Mouse (Mus musculus) hindbrain, embryonic 13.5 days (tissue): ENCODE measurements at regions not wholly inside any gene's neighbourhood (a gene's known extent, or its start where the extent isn't known, plus 50 kb on each side); places are given as distances from the start of the nearest gene placed in this dataset.

ENCODE experiments used
- ATAC-seq: fragments of 200-750 bp; cut with Nextera tagmentation; 2 replicates; pipeline ENCODE4 v1.8.0; 2017; ENCODE audit warnings: moderate TSS enrichment; ENCODE audit not compliant: low FRiP score
- H3K27ac ChIP-seq: fragments of 300-500 bp; sonication (generic); 2 replicates; pipeline ENCODE4 v1.5.1; 2015; ENCODE audit warnings: inconsistent platforms, mild to moderate bottlenecking, moderate library complexity
- H3K27me3 ChIP-seq: fragments of 300-500 bp; sonication (generic); 2 replicates; pipeline ENCODE4 v1.6.1; 2015; ENCODE audit warnings: mild to moderate bottlenecking, inconsistent platforms
- H3K36me3 ChIP-seq: fragments of 300-500 bp; sonication (generic); 2 replicates; pipeline ENCODE4 v1.6.1; 2015; ENCODE audit warnings: mild to moderate bottlenecking, inconsistent platforms
- H3K4me1 ChIP-seq: fragments of 300-500 bp; sonication (generic); replicated peaks from 2 replicates; pipeline ENCODE4 v1.6.1; 2015; ENCODE audit warnings: inconsistent platforms
- H3K4me2 ChIP-seq: fragments of 300-500 bp; sonication (generic); 2 replicates; pipeline ENCODE4 v1.6.1; 2015; ENCODE audit warnings: inconsistent platforms, mild to moderate bottlenecking, moderate library complexity
- H3K4me3 ChIP-seq: fragments of 300-500 bp; sonication (generic); 2 replicates; pipeline ENCODE4 v1.5.1; 2015; ENCODE audit warnings: mild to moderate bottlenecking, inconsistent platforms
- H3K9ac ChIP-seq: fragments of 300-500 bp; sonication (generic); 2 replicates; pipeline ENCODE4 v1.6.1; 2015; ENCODE audit warnings: mild to moderate bottlenecking, inconsistent platforms
- H3K9me3 ChIP-seq: fragments of 300-500 bp; sonication (generic); 2 replicates; pipeline ENCODE4 v1.6.1; 2016; ENCODE audit warnings: inconsistent platforms
- WGBS: fragments of 180-500 bp; shearing (Covaris S2); methylation state at CpG from one replicate; pipeline ENCODE4 v1.1.7; 2015; 5-methylcytosine and 5-hydroxymethylcytosine counted together

GRCm38 (mm10) chr5:51824731-51825130, 257.2 kb upstream of the Ppargc1a start:
- WGBS: 89% methylated on average over 4 of the region's 4 CpGs
- Histone ChIP-seq H3K27ac (no peak overlapping the region), H3K9me3 (no peaks in the 10 kb centered on the region; the same call in 1 of the 2 replicates), H3K4me2 (no peak overlapping the region), H3K36me3 (no peaks in the 10 kb centered on the region), H3K27me3 (no peaks in the 10 kb centered on the region), H3K4me1 (no peaks in the 10 kb centered on the region), H3K4me3 (no peak overlapping the region), H3K9ac (no peak overlapping the region)
- no peak for ATAC-seq

- WGBS: 42% methylated on average over 2 of the region's 2 CpGs
- H3K36me3 ChIP-seq: no peaks in the 10 kb centered on the region
- ATAC-seq: no peak
- no peak overlapping the region for H3K9ac ChIP-seq
- no peak overlapping the region for H3K4me3 ChIP-seq
- no peak overlapping the region for H3K4me2 ChIP-seq
- no peaks in the 10 kb centered on the region for H3K27me3 ChIP-seq
- H3K4me1 ChIP-seq: no peaks in the 10 kb centered on the region
- H3K9me3 ChIP-seq: no peaks in the 10 kb centered on the region; the same call in 1 of the 2 replicates
- no peak overlapping the region for H3K27ac ChIP-seq
These were observed 256.1 kb upstream of the Ppargc1a start for GRCm38 (mm10) chr5:51823657-51824056.

- Histone ChIP-seq H3K9ac (no peak overlapping the region), H3K4me3 (no peak overlapping the region), H3K9me3 (no peaks in the 10 kb centered on the region), H3K27me3 (no peaks in the 10 kb centered on the region), H3K36me3 (no peaks in the 10 kb centered on the region), H3K27ac (no peak overlapping the region), H3K4me2 (no peak overlapping the region), H3K4me1 (no peaks in the 10 kb centered on the region)
- WGBS: 84% methylated on average over 2 of the region's 2 CpGs
- ATAC-seq: no peak
These were observed 248.7 kb upstream of the Ppargc1a start for GRCm38 (mm10) chr5:51816258-51816657.

- WGBS: 95% methylated on average over 2 of the region's 2 CpGs
- H3K9me3 ChIP-seq: no peaks in the 10 kb centered on the region
- H3K4me1 ChIP-seq: no peaks in the 10 kb centered on the region
- no peak overlapping the region for H3K4me2 ChIP-seq
- no peaks in the 10 kb centered on the region for H3K27me3 ChIP-seq
- no peak overlapping the region for H3K4me3 ChIP-seq
- H3K36me3 ChIP-seq: no peaks in the 10 kb centered on the region
- ATAC-seq: no peak
- H3K9ac ChIP-seq: no peak overlapping the region
- H3K27ac ChIP-seq: no peak overlapping the region
These were observed 244.2 kb upstream of the Ppargc1a start for GRCm38 (mm10) chr5:51811728-51812127.

- Histone ChIP-seq H3K9ac (no peak overlapping the region), H3K4me2 (no peak overlapping the region), H3K9me3 (no peaks in the 10 kb centered on the region), H3K4me1 (no peaks in the 10 kb centered on the region), H3K4me3 (no peak overlapping the region), H3K27ac (no peak overlapping the region), H3K36me3 (no peaks in the 10 kb centered on the region), H3K27me3 (no peaks in the 10 kb centered on the region)
- WGBS: 86% methylated on average over 8 of the region's 8 CpGs
- no peak for ATAC-seq
These were observed 234.0 kb upstream of the Ppargc1a start for GRCm38 (mm10) chr5:51801486-51801885.

GRCm38 (mm10) chr5:51799371-51800035, 232.0 kb upstream of the Ppargc1a start:
- H3K4me1 ChIP-seq: no peaks in the 10 kb centered on the region
- WGBS: 88% methylated on average over 6 of the region's 6 CpGs
- H3K4me3 ChIP-seq: no peak overlapping the region
- no peak overlapping the region for H3K9ac ChIP-seq
- no peaks in the 10 kb centered on the region for H3K9me3 ChIP-seq
- no peak overlapping the region for H3K4me2 ChIP-seq
- no peak overlapping the region for H3K27ac ChIP-seq
- H3K27me3 ChIP-seq: no peaks in the 10 kb centered on the region
- H3K36me3 ChIP-seq: no peaks in the 10 kb centered on the region
- ATAC-seq: no peak

GRCm38 (mm10) chr5:51794097-51794496, 226.6 kb upstream of the Ppargc1a start:
- Histone ChIP-seq H3K27ac (no peak overlapping the region), H3K4me2 (no peak overlapping the region), H3K4me1 (peaks cover 7% of the 10 kb centered on the region), H3K27me3 (no peaks in the 10 kb centered on the region), H3K4me3 (no peak overlapping the region), H3K9ac (no peak overlapping the region), H3K36me3 (no peaks in the 10 kb centered on the region), H3K9me3 (no peaks in the 10 kb centered on the region)
- WGBS: 49% methylated on average over 6 of the region's 6 CpGs
- no peak for ATAC-seq

- WGBS: 55% methylated on average over 2 of the region's 2 CpGs
- Histone ChIP-seq H3K4me3 (no peak overlapping the region), H3K9ac (no peak overlapping the region), H3K4me1 (peaks cover 7% of the 10 kb centered on the region), H3K27me3 (no peaks in the 10 kb centered on the region), H3K27ac (no peak overlapping the region), H3K4me2 (no peak overlapping the region), H3K36me3 (no peaks in the 10 kb centered on the region), H3K9me3 (no peaks in the 10 kb centered on the region)
- no peak for ATAC-seq
These were observed 225.4 kb upstream of the Ppargc1a start for GRCm38 (mm10) chr5:51792950-51793349.

GRCm38 (mm10) chr5:51788768-51789167, 221.2 kb upstream of the Ppargc1a start:
- H3K27me3 ChIP-seq: no peaks in the 10 kb centered on the region
- H3K27ac ChIP-seq: no peak overlapping the region
- H3K4me1 ChIP-seq: peaks cover under 1% of the 10 kb centered on the region; the same call in 1 of the 2 replicates
- H3K9ac ChIP-seq: no peak overlapping the region
- H3K9me3 ChIP-seq: no peaks in the 10 kb centered on the region
- H3K4me2 ChIP-seq: no peak overlapping the region
- H3K4me3 ChIP-seq: no peak overlapping the region
- H3K36me3 ChIP-seq: no peaks in the 10 kb centered on the region
- no peak for ATAC-seq
- WGBS: 67% methylated on average over 6 of the region's 6 CpGs

GRCm38 (mm10) chr5:51783523-51783922, 216.0 kb upstream of the Ppargc1a start:
- no peaks in the 10 kb centered on the region for H3K36me3 ChIP-seq
- 72% methylated on average over 5 of the region's 5 CpGs for WGBS
- ATAC-seq: no peak
- H3K4me3 ChIP-seq: no peak overlapping the region
- no peaks in the 10 kb centered on the region for H3K4me1 ChIP-seq
- H3K27ac ChIP-seq: no peak overlapping the region
- no peaks in the 10 kb centered on the region for H3K9me3 ChIP-seq
- H3K9ac ChIP-seq: no peak overlapping the region
- H3K4me2 ChIP-seq: no peak overlapping the region
- H3K27me3 ChIP-seq: no peaks in the 10 kb centered on the region

GRCm38 (mm10) chr5:51783099-51783498, 215.6 kb upstream of the Ppargc1a start:
- H3K36me3 ChIP-seq: no peaks in the 10 kb centered on the region
- H3K9me3 ChIP-seq: no peaks in the 10 kb centered on the region
- no peaks in the 10 kb centered on the region for H3K4me1 ChIP-seq
- no peak overlapping the region for H3K9ac ChIP-seq
- H3K27me3 ChIP-seq: no peaks in the 10 kb centered on the region
- 86% methylated on average over 9 of the region's 9 CpGs for WGBS
- H3K4me3 ChIP-seq: no peak overlapping the region
- ATAC-seq: no peak; the same call in 1 of the 2 replicates
- H3K27ac ChIP-seq: no peak overlapping the region
- H3K4me2 ChIP-seq: no peak overlapping the region

GRCm38 (mm10) chr5:51775502-51776145, 208.1 kb upstream of the Ppargc1a start:
- ATAC-seq: no peak
- no peaks in the 10 kb centered on the region for H3K4me1 ChIP-seq
- no peak overlapping the region for H3K27ac ChIP-seq
- H3K36me3 ChIP-seq: no peaks in the 10 kb centered on the region
- no peak overlapping the region for H3K9ac ChIP-seq
- 94% methylated on average over 9 of the region's 9 CpGs for WGBS
- H3K4me3 ChIP-seq: no peak overlapping the region
- no peak overlapping the region for H3K4me2 ChIP-seq
- no peaks in the 10 kb centered on the region for H3K9me3 ChIP-seq
- no peaks in the 10 kb centered on the region for H3K27me3 ChIP-seq

- no peak overlapping the region for H3K4me2 ChIP-seq
- H3K9me3 ChIP-seq: no peaks in the 10 kb centered on the region
- H3K9ac ChIP-seq: no peak overlapping the region
- H3K4me3 ChIP-seq: no peak overlapping the region
- H3K27me3 ChIP-seq: no peaks in the 10 kb centered on the region
- H3K4me1 ChIP-seq: no peaks in the 10 kb centered on the region
- no peak overlapping the region for H3K27ac ChIP-seq
- no peak for ATAC-seq
- no peaks in the 10 kb centered on the region for H3K36me3 ChIP-seq
- 83% methylated on average over 2 of the region's 2 CpGs for WGBS
These were observed 204.1 kb upstream of the Ppargc1a start for GRCm38 (mm10) chr5:51771655-51772054.
